Mouse (Mus musculus): Measurements from ENCODE around the gene Vwa1. TPM values are rescaled to one million over a fixed set of nuclear protein-coding genes. Genes with fewer than 3 reads are reported as not detected.

Vwa1 gene
- total RNA-seq, 2 experiments from 2014 or later, result 11.5 to 12.5 TPM

DNA sequence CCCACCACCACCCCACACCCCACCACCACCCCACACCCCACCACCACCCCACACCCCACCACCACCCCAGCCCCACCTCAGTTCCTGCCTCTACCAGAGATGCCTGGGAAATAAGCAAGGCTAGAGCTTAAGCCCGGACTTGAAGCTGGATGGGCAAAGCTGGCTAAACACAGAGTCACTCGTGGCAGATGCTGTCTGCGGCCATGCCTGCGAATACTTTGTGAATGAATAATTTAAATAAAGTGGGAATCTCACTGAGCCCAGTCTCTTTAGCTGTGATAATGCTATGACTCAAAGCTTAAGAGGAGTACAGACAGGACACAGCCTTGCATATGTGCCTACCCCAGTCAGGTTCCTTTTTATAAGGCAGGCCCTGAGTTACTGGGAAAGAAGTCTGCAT, 5.0 kb upstream of the Vwa1 start:
- no peak for DNase-seq

DNA sequence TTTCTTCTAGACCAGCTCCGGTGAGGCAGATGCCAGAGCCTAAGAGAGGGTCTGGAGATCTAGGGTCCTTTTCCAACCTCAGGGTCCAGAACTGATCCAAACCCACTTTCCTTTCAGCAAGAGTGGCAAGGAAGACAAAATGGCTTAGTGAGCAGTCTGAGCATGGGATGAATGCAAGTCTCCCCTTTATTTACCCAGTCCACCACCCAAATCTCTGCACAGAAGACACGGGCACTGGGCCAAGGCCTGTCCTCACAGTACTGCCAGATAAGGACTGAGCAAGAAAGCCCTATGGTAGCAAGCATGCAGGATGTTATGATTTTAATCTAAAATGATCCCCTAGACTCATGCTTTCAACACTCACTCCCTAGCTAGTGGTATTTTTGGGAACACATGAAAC, 3.3 kb upstream of the Vwa1 start:
- peak; percentile 56 for DNase-seq

DNA sequence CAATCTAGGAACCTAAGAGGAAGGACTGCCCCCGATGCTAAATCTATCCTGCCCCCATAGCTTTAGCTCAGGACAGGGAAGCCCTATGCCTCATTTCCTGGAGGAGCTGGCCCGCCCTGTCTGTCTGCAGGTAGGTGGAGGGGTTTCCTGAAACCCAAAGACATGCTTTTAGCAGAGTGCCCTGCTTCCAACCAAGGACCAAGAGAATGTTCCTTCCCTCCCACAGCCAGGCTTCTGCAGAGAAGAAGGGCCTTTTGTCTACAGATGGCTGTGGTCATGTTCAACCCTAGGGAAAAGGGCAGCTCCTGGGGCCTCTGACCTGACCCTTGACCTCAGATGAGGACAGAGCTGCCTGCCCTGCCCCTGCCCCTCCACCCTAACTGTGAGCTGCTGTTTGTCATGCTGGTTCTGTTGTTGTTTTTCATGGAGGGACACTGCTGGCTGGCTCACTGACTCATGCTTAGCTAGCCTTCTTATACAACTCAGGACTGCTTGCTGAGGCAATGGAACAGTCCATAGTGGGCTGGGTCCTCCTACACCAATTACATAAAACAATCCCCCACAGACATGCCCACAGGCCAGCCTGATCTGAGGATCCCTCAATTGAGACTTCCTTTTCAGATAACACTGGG, 2.3 kb upstream of the Vwa1 start:
- no peak for DNase-seq

- DNase-seq, result peak; percentile 68
These were observed 1.4 kb upstream of the Vwa1 start for GRCm38 (mm10) chr4:155775855-155776254.

- DNase-seq, result peak; percentile 82
These were observed 658 bp upstream of the Vwa1 start for GRCm38 (mm10) chr4:155774971-155775740.

- no peak for DNase-seq
These were observed 991 bp downstream of the Vwa1 start for GRCm38 (mm10) chr4:155773335-155774078.

GRCm38 (mm10) chr4:155772786-155773185, 1.7 kb downstream of the Vwa1 start:
- DNase-seq, result no peak

DNA sequence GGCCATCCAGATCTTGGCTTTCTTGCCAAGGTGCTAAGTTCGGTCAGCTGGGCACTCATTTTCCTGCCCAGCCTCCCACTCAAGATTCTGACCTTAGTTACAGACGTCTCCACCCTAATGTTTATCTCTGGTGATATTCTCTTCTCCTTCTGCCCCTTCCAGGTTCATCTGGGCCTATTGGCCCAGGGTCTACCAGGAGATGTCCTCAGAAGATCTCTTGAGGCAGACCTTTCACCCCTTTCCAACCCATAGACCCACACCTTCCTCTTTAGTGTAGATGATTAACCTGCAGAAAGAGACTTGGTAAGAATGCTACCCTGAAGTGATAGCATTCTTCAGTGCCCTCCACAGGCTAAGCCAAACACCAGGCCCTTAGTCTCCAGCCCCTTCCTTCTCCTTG, 2.8 kb downstream of the Vwa1 start:
- DNase-seq, result no peak

GRCm38 (mm10) chr4:155770626-155771025, 3.9 kb downstream of the Vwa1 start:
- no peak for DNase-seq

- DNase-seq, result peak; percentile 95
These were observed 4.5 kb downstream of the Vwa1 start for GRCm38 (mm10) chr4:155769880-155770512.

- DNase-seq, result no peak
These were observed 5.0 kb downstream of the Vwa1 start for GRCm38 (mm10) chr4:155769496-155769879.

GRCm38 (mm10) chr4:155762357-155762756, 12.1 kb downstream of the Vwa1 start:
- DNase-seq, result no peak

- DNase-seq, result no peak
These were observed 13.0 kb downstream of the Vwa1 start for GRCm38 (mm10) chr4:155761356-155762099.

GRCm38 (mm10) chr4:155760613-155761355, 13.7 kb downstream of the Vwa1 start, which contains the start of gene Atad3a:
TSS of gene Atad3a (minus strand) at chr4:155761093.
- DNase-seq, result peak; percentile 98

DNA sequence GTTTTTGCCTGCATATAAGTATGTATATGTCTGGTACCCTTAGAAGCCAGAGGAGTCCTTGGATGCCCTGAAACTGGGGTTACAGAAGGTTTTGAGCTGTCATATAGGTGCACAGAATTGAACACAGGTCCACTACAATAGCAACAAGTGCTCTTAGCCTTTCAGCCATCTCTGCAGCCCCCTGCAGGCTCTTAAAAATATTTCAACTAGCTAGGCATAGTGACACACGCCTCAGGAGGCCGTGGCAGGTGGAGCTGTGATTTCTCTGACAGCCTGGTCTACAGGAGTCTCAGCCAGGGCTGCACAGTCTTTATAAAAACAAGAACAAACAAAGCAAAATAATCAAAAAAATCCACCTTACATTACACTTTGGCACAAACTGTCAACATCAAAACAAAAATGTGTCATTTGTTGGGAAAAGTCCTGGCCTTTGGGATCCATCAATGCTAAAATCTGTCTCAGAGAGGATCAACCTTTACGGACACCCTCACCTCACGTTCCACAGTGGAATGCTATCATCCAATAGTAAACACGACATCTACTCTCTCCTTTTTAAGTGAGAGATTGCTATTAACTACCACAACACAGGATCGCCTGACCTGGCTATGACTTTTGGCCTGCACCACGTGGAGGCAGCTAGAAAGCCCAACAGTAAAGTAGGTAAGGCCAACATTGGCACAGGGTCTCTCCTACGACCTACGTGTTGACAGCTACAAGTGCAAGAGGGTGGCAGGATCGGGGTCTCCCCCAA, 14.5 kb downstream of the Vwa1 start:
- peak; percentile 47 for DNase-seq

GRCm38 (mm10) chr4:155757011-155757410, 17.5 kb downstream of the Vwa1 start:
- DNase-seq, result peak; percentile 26

DNA sequence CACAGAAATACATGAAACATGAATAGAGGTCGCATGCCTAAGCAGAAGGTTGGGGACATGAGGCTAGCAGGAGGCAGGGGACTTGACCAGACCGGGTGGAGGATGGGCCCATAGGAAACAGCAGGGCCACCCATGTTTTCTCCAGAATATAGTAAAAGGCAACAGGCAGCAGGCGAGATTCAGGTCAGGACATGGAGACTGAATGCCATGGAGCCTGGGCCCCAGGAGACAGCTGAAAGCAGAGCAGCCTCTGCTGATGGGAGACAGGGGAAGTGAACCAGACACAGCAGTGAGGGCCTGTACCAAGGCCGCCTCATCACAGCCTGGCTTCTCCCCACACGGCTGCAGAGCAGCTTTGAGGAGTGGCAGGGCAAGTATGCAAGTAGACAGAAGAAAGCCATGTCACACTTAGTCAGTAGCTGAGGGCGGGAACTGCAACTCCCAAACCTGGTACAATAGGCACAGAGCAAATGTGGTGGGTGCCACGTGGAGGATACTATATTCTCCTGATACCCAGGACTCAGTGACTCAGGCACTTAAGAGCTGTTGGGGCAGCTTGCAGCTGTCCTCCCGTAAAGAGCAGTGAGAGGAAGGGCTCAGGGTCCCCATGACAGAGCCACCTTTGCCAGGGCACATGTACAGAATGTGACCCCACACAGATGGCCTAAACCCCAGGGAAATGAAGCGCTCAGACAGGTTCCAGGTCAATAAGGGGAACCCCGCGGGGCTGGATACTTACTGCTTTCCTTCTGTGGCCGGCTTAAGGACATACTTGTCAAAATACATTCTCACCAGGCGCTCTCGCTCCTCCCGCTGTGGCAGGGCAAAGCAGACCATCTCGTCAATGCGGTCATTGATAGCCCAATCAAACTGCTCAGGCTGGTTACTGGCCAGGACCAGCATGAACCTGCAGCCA, 27.7 kb downstream of the Vwa1 start:
- no peak for DNase-seq

GRCm38 (mm10) chr4:155746036-155746548, 28.4 kb downstream of the Vwa1 start:
- no peak for DNase-seq

DNA sequence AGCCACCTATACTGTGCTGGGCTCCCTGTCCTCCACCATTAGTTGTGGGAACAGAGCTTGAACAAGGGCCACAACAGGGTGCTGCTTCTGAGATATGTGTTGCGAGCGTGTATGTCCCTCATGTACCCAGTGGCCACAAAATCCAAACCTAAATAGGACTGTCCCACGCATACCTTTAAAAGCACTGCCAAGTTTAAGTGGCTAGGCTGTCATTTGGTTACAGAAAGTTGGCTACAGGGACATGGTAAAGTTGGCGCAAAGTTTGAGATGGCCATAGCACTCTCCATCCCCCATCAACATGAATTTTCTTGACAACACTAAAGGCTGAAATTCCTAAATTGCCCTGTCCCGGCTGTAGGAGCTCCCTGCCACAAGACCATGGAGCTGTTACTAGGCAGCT, 29.4 kb downstream of the Vwa1 start:
- no peak for DNase-seq
